Mouse (Mus musculus) embryo, embryonic 9.5 days (tissue): ENCODE data around the gene Art2b.
"Not testable (repeated sequence)": the region's sequence is repeated elsewhere in the genome, so short reads cannot be mapped to it uniquely, and the experiment has no call there.

Source experiments
- DNase-seq: peaks from one replicate; pipeline ENCODE4 v3.0.0-alpha.2; 2017; ENCODE audit errors: extremely low spot score

Art2b gene

DNA sequence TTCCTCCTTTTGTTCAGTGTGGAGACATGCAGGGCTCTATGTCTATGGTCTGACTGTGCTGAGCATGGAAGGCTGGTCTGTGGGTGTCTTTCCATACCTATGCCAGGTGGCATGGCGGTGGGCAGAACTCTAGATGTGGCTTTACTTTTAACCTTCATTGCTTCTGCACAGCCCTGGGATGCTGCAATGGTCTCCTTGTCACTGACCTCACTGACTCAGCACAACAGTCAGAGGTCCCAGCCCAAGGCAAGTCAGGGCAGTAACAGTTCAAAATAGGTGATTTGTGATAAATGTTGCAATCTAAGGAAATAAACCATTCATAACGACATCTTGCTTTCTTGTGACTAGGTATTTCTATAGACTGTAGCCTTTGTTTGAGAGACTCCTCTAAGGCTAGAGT lies 21.3 kb downstream of the Art2b start:
- DNase-seq, result no peak

DNA sequence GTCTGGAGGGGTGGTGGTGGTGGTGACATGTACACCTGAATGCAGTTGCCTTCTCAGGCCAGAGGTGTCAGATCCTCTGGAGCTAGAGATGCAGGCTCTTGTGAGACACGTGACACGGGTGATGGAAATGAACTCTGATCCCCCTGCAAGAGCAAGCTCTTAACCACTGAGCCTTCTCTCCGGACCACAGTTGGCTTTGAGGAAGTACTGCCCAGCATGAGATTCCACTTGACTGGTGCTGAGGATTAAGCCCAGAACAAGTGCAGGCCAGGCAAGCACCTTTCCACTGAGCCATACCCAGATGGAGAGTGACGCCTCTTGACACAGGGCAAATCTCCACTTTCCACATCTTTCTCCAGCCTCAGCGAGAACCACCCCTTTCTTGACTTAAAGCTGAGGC lies 26.0 kb downstream of the Art2b start:
- DNase-seq, result not testable (repeated sequence)

DNA sequence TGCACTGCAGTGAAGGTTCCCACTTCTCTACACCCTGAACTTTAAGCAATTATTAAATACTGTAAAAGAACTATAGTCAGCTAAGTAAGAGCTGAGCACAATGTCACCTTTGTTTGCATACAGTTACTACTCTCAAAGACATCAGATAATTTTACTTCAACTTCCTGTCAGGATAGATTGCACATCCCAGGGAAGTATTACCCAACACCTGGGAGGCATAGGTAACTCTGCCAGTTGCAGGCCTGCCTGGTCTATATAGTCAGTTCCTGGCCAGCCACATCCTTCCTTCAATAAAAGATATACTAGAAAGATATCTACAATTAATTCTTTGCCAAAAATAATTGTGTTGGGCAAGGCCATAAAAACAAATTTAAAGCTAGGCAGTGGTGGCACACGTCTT lies 28.0 kb downstream of the Art2b start:
- no peak for DNase-seq

DNA sequence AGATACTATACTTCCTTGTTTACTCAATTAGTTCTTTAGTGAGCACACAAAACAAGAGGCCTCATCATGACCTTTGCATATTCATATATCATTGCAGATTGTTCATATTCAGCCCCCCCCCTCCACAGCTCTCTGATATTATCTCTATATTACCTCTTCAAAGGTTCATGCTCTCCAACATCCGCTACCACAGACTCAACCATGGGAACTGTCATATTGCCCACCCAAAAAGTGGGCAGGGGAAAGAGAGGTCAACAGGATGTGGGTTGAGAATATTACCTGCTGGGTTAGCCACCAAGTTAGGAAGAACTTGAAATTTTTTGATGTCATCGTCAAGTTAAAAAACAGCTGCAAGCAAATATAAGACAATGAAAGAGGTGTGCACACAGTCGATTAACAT lies 29.9 kb downstream of the Art2b start:
- not testable (repeated sequence) for DNase-seq

DNA sequence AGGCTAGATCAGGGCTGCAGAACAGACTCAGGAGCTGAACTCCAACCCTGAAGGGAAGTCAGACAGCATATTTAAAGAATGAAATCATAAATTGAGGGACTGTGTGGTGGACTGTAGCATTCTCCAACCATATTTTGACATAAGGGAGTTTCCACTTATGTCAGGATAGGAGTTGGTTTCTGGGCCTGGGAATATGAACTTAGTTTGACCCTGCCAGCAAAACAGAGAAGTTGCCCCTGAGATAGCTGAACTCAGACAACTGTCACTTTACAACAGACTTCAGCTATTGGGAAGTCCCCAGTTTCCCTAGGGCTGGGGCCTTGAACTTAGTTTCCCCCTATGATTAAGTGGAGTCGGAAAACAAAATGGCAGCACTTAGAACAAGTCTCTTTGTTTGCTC lies 33.9 kb downstream of the Art2b start:
- no peak for DNase-seq

DNA sequence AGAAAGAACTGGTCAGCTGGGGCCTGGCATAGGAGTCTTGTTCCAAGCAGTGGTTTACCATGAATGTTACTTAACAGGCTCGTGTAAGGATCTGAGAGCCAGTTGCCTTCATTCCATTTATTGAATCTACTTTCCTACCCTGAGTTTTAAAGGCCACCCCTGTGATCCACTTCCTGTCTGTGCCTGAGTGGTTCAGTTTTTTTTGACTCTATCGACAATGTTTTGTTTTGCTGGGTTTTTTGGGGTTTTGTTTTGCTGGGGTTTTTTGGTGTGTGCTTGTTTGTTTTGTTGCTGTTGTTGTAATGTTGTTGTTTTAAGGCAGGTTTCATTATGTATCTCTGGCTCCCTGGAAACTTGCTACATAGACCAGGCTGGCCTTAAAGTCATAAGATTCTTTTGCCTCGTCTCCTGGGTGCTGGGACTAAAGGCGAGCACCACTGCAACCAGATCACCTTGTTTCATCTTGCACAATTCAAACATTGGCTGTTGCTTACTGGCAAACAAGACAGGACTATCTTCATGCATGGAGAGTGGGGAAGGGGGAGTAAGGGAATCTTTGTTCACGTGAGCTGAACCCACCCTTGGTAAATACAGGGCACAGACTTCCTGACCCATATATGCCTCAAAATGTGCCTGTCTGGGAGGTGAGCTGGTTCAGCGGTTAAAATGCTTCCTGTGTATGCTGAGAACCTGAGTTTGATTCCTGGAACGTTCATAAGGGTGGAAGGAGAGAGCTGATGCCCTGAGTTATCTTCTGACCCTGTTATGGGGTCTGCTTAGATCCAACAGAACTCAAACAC lies 34.5 kb downstream of the Art2b start:
- DNase-seq, result no peak

GRCm38 (mm10) chr7:101549266-101549665 lies 36.1 kb downstream of the Art2b start:
- DNase-seq, result no peak

DNA sequence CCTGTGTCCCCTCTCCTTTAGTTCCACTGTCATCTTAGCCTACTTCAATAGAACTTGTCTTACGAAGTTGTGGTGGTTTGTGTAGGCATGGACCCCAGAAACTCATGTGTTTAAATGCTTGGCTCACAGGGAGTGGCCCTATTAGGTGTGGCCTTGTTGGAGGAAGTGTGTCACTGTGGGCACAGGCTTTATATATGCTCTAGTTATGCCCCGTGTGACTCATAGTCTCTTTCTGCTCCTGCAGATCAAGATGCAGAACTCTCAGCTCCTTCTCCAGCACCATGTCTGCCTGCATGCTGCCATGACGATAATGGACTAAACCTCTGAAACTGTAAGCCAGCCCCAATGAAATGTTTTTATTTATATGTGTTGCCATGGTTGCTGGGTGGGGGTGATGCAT lies 37.7 kb downstream of the Art2b start:
- DNase-seq, result no peak

DNA sequence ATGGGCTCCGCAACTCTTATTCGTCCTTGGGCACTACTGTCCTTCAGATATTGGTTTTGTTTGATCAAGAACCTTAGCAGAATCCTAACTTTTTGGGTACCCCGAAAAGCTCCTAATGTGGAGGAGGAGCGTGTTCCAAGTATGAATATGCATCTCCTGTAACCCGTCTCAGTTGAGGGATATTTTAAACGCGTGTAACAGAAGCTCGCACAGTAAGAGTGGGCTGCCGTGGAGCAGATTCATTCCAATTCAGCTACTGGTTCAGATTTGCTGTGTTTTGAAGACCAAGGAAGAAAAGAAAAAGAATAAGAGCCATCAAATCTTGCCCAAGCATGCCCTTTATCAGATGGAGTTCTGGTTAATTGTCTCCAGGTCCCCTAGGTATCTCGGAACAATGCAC lies 43.7 kb downstream of the Art2b start:
- DNase-seq, result no peak

GRCm38 (mm10) chr7:101541132-101541531 lies 44.3 kb downstream of the Art2b start:
- DNase-seq, result peak; percentile 61

GRCm38 (mm10) chr7:101540684-101541083 lies 44.7 kb downstream of the Art2b start:
- no peak for DNase-seq

- no peak for DNase-seq
Observed at GRCm38 (mm10) chr7:101539774-101540173, 45.6 kb downstream of the Art2b start.

DNA sequence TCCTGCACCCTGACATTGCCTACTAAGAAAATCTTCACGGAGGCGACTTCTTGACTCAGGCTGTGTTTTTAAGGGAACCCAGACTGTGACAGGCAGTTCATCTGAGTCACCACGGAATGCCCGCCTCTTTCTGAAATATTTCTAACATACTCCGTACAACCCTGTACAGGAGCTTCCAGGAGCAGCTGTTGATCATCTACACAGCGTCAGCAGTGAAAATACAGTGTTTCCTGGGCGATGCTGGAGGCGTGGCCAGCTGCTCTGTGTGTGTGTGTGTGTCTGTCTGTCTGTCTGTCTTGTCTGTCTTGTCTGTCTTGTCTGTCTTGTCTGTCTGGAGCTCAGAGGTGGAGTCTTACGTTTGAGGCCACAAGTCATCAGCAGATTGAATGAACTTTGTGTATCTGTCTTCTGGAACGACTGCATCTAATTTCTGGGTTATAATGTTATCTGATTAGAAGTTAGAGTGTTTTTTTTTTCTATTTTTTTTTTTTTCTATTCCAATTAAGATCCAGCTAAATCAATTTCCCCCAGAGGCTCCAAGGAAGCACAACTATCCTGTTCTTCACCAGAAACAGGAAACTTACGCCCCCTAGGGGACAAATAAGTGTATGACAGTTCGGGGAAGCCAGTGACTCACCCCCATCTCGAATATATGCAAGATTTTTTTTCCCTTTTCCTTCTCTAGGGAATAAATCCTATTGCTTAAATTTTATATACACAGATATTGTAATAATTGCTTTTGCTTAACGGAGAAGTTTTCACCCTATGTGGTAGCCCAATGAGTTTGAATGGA lies 47.1 kb downstream of the Art2b start:
- DNase-seq, result peak; percentile 22

- DNase-seq, result no peak
Observed at GRCm38 (mm10) chr7:101537541-101537940, 47.9 kb downstream of the Art2b start.

- no peak for DNase-seq
Observed at GRCm38 (mm10) chr7:101535517-101535916, 49.9 kb downstream of the Art2b start.

DNA sequence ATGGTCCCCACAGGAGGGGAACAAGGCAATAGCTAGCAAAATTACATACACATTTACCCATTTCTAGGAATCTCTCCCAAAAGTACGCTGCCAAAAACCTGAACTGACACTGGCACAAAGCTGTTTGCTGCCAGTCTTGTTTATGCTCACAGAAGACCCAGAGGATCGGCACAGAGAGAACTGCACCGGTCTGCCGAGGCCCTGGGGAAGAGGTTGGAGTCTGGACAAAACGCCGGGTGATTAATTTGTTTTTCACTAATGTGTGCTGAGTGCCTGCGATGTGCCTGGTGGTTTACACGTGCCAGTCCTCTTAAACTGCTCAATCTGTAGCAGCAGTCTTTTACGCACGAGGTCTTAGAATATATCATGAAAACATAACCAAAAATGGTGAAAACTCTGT lies 50.3 kb downstream of the Art2b start:
- no peak for DNase-seq

- DNase-seq, result no peak
Observed at GRCm38 (mm10) chr7:101534428-101534827, 51.0 kb downstream of the Art2b start.
